Mouse (Mus musculus) MEL (cell line): Measurements from ENCODE around the gene Eif2b4.

Source experiments
- CTCF ChIP-seq, 3 experiments: IDR thresholded peaks in 2 of 3; conservative IDR thresholded peaks in 1 of 3; 2 replicates each; pipeline ENCODE4 v1.5.1; 2011 to 2012; ENCODE audit warnings: low read length in 3 of 3, low read depth in 2 of 3, mild to moderate bottlenecking in 2 of 3, improper control_type of control experiment in 1 of 3, inconsistent platforms in 1 of 3, mixed read lengths in 1 of 3, moderate library complexity in 1 of 3; ENCODE audit not compliant: control insufficient read depth in 1 of 3, insufficient read depth in 1 of 3, poor library complexity in 1 of 3, severe bottlenecking in 1 of 3
- GATA1 ChIP-seq: IDR thresholded peaks from 2 replicates; pipeline ENCODE4 v1.6.1; 2011; ENCODE audit warnings: low read depth, low read length, improper control_type of control experiment
- MXI1 ChIP-seq: IDR thresholded peaks from 2 replicates; pipeline ENCODE4 v1.6.1; 2011; ENCODE audit warnings: mild to moderate bottlenecking, low read depth, low read length, improper control_type of control experiment
- RAD21 ChIP-seq: IDR thresholded peaks from 2 replicates; pipeline ENCODE4 v1.6.1; 2011; ENCODE audit warnings: mild to moderate bottlenecking, low read depth, low read length, improper control_type of control experiment
- TBP ChIP-seq: IDR thresholded peaks from 2 replicates; pipeline ENCODE4 v1.8.0; 2011; ENCODE audit warnings: low read depth, low read length, improper control_type of control experiment

DNA sequence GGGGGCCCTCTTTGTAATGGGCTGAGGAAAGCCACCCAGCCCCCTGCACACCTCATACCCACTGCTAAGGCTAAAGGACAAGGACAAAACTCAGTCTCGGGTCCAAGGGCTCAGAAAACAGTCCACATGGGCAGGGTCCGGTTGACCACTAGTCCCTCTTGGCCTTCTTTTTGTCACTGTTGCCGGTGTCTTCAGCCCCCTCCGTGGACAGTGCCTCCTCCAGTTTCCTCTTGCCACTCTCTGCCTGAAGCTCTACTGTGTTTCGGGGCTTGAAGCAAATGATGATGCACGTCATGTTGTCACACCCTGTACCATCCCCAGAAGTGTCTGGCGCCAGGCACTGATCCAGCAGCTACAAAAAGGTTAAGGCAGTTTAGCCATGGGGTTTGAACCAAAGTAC lies 9.7 kb upstream of the Eif2b4 start:
- TF ChIP-seq GATA1 = no peak
- TF ChIP-seq CTCF (IDR thresholded peaks at IDR 0.05 in 2 of 3, conservative IDR thresholded peaks at IDR 0.05 in 1 of 3; ENCODE audit: control insufficient read depth in 1 of 3, insufficient read depth in 1 of 3, low read depth in 2 of 3, low read length in 3 of 3, poor library complexity in 1 of 3, severe bottlenecking in 1 of 3) = no peak
- no peak for TF ChIP-seq MXI1
- no peak for TF ChIP-seq RAD21
- TF ChIP-seq TBP = no peak
